Mouse (Mus musculus) E14TG2a.4 (cell line): ENCODE measurements around the gene Rcor3.

Source experiments
- H3K27me3 ChIP-seq: 2 replicates; pipeline ENCODE4 v1.6.1; 2014; ENCODE audit warnings: low read length, control low read depth; ENCODE audit not compliant: insufficient read depth
- H3K36me3 ChIP-seq: 2 replicates; pipeline ENCODE4 v1.6.1; 2014; ENCODE audit warnings: low read length, control low read depth; ENCODE audit not compliant: insufficient read depth
- H3K4me1 ChIP-seq: replicated peaks from 2 replicates; pipeline ENCODE4 v1.6.1; 2014; ENCODE audit warnings: low read depth, low read length, control low read depth
- H3K4me3 ChIP-seq: replicated peaks from 2 replicates; pipeline ENCODE4 v1.5.1; 2014; ENCODE audit warnings: mild to moderate bottlenecking, low read length
- H3K9me3 ChIP-seq: 2 replicates; pipeline ENCODE4 v1.6.1; 2014; ENCODE audit warnings: low read length, control low read depth
- CTCF ChIP-seq: conservative IDR thresholded peaks from 2 replicates; pipeline ENCODE4 v1.5.1; 2014; ENCODE audit warnings: low read length
- NANOG ChIP-seq: IDR thresholded peaks from 2 replicates; pipeline ENCODE4 v1.6.1; 2014; ENCODE audit warnings: borderline replicate concordance, low read length, mixed read lengths
- POU5F1 ChIP-seq: IDR thresholded peaks from 2 replicates; pipeline ENCODE4 v1.6.1; 2014; ENCODE audit warnings: low read length, borderline replicate concordance

Gene Rcor3

DNA sequence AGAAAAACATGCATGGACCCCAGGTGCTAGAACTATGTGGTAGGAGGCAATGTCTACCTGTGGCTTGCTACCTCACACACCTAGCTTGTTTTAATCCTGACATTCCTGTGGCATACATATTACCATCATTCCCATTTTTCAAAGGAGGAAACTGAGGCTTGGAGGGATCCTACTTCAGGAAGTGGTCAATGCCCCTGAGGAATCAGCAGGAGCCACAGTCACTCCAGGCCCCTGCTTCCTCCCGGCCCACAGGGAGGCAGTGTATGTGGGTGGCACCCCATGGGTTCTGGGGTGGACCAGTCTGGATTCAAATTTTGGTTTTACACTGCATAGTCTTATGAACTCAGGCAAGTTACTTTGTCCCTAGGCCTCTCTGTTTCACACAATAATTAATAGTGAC lies 58.7 kb downstream of the Rcor3 start:
- peaks cover 13% of the 10 kb centered on the region for H3K9me3 ChIP-seq
- TF ChIP-seq CTCF (no peak), NANOG (no peak), POU5F1 (no peak)
- H3K27me3 ChIP-seq = no peaks in the 10 kb centered on the region
- H3K4me1 ChIP-seq = no peaks in the 10 kb centered on the region
- no peaks in the 10 kb centered on the region for H3K36me3 ChIP-seq
- no peak overlapping the region for H3K4me3 ChIP-seq

DNA sequence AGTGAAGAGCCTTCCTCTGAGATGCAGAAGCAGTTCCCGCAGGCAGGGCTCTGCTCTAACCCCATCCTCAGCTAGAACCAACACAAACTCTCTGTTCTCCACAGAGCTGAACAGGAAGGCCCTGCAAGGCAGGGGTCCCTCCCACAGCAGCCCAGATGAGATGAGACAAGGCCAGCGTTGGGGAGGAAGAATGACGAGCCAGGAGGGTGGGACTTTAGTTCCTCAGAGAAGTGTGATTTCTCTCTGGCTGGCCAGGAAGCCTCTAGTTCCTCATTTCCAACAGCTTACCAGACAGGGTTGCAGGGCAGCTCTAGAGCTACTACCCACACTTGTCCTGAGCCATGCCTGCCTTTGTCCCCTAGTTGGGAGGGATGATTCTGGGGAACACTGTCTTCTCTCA lies 59.5 kb downstream of the Rcor3 start:
- Histone ChIP-seq H3K27me3 (no peaks in the 10 kb centered on the region), H3K4me3 (no peak overlapping the region), H3K9me3 (peaks cover 13% of the 10 kb centered on the region), H3K36me3 (no peaks in the 10 kb centered on the region), H3K4me1 (no peaks in the 10 kb centered on the region)
- TF ChIP-seq CTCF (no peak), NANOG (no peak), POU5F1 (no peak)

DNA sequence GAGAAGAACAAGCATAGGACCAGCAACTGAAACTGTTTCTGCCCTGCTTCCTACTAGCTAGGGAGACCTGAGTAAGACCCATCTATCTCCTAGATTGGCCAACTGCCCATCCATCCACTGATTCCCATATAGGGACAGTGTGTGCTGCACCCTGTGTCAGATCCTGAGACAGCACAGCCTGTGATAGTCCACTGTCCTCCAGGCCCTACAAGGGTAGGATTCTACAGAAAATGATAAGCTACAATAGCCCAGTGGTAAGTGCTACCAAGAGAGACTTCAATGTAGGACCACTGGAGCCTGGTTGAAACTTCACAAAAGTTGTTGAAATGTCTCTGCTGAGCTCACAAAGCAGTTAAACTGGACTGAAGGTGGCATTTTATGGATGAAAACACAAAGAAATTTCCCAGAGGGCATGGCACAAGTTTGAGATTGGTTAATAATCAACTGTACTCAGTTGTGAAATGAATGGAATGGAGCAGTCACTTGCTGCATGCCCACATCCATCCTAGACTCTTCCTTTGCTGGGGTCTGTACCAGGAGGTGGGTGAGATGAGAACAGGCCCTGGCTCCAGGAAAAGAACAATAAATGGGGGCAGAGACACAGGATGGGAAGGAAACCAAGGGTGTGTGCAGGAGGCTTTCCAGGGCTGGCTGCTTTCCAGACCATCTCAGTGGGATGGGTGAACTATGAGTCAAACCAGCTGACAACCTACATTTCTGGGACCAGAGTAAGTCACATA lies 60.9 kb downstream of the Rcor3 start:
- no peak overlapping the region for H3K4me3 ChIP-seq
- H3K9me3 ChIP-seq = peaks cover 12% of the 10 kb centered on the region
- no peaks in the 10 kb centered on the region for H3K27me3 ChIP-seq
- H3K36me3 ChIP-seq = no peaks in the 10 kb centered on the region
- no peaks in the 10 kb centered on the region for H3K4me1 ChIP-seq
- no peak for TF ChIP-seq NANOG
- TF ChIP-seq POU5F1 = no peak
- TF ChIP-seq CTCF = no peak

DNA sequence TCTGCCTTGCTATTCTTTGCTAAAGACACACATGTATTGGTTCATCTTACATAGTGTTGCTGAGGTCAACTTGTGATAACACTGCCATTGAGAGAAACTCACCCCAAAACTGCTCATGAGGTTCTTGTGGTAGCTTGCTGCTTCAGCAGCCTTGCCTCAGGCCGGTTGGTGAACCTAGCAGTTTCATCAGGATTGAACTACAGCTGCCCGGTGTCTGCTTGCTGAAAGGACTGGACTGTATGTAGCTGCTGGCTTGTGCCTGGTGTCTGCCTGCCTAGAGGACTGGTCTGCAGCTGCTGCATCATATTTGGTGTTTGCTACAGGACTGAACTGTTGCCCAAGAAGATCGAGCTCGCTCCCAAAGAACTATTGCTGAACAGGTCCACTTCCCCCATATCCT lies 61.8 kb downstream of the Rcor3 start:
- TF ChIP-seq NANOG (no peak), CTCF (no peak), POU5F1 (no peak)
- Histone ChIP-seq H3K4me1 (no peaks in the 10 kb centered on the region), H3K4me3 (no peak overlapping the region), H3K9me3 (peaks cover 4% of the 10 kb centered on the region), H3K36me3 (no peaks in the 10 kb centered on the region), H3K27me3 (no peaks in the 10 kb centered on the region)

DNA sequence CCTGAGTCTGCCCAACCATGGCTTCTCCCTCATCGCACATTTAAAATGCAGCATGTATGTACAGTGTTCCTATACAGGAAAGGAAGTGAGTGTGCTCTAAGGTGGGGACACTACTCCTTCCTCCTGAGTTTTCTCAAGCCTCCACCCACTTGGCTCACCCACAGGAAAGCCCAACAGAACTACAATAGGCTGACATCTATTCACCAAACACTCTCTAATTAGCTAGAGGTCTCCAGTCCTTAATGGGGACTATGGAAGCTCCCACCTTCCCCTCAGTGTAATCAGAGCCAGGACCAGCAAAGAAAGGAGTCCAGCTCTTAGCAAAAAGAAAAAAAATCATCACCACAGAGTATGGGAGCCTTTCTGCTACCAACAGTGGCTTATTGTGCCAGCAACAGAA lies 63.0 kb downstream of the Rcor3 start:
- no peak overlapping the region for H3K4me3 ChIP-seq
- peaks cover 7% of the 10 kb centered on the region for H3K4me1 ChIP-seq
- no peaks in the 10 kb centered on the region for H3K36me3 ChIP-seq
- no peaks in the 10 kb centered on the region for H3K9me3 ChIP-seq
- no peaks in the 10 kb centered on the region for H3K27me3 ChIP-seq
- TF ChIP-seq POU5F1 = no peak

DNA sequence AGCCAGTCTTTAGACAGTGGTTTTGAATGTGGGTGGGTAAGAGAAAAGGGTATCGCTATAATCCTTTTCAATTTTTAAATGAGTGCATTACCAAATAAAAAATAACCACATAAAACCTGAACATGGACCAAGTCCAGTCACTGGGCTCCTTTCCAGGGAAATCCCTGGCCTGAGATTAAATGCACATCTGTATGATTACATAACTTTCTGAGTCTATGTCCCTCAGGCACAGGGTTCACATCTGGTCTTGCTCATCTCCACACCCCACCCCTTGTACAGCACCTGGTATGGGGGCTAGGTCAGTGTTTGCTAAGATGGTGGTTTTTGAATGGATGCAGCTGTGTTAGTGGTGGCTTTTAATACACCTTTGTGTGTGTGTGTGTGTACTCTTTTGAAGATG lies 65.4 kb downstream of the Rcor3 start:
- Histone ChIP-seq H3K9me3 (no peaks in the 10 kb centered on the region), H3K4me3 (no peak overlapping the region), H3K27me3 (no peaks in the 10 kb centered on the region), H3K36me3 (no peaks in the 10 kb centered on the region), H3K4me1 (peaks cover 7% of the 10 kb centered on the region)
- no peak for TF ChIP-seq CTCF
- TF ChIP-seq POU5F1 = no peak
- no peak for TF ChIP-seq NANOG

DNA sequence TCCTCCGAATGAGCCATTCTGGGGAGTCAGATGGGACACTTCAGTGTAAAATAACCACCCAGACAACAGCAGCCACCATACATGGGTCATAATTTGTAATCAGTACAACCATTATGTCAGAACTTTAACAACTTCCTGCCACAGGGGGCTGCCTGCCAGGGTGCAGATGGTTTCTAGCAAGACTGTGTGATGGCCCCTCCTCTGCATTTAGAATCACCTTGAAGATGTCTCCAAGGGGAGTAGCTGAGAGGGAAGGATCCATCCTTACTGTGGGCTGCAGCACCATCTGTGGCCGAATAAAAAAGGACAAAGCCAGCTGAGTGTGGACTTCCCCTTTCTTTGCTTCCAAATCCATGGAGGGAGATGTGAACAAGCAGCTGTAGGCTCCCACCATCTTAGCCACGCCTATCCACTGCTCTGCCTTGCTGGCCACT lies 67.2 kb downstream of the Rcor3 start:
- TF ChIP-seq NANOG = no peak
- no peak for TF ChIP-seq CTCF
- TF ChIP-seq POU5F1 = no peak
- no peak overlapping the region for H3K4me3 ChIP-seq
- H3K4me1 ChIP-seq = peaks cover 7% of the 10 kb centered on the region
- no peaks in the 10 kb centered on the region for H3K27me3 ChIP-seq
- H3K36me3 ChIP-seq = no peaks in the 10 kb centered on the region
- no peaks in the 10 kb centered on the region for H3K9me3 ChIP-seq

DNA sequence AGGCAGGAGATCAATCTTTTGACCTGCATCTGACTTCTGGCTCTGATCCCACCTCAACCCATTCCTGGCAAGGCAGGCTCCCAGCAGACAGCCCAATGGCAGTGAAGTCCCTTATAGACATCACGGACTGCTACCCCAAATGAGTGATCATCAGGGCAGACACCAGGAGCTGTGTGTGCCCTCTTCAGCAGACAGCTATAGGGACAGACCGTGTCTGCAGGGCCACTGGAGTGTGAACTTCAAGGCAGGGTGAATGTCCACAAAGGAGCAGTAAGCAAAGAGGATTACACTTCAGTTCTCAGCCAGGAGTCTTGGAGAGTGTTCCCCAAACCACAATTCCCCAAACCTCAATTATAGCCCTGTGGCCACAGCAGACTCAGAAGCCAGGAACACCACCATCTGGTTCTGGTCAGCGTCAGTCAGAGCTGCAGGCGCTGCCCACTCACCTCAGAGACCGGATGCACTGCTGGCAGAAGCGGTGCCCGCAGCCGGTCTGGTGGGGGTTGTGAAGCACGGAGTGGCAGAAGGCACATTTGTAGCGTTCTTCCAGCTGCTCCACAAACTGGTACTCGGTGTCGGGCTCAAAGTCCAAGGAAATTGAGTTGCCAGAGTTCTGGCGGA lies 67.8 kb downstream of the Rcor3 start:
- Histone ChIP-seq H3K4me1 (peaks cover 7% of the 10 kb centered on the region), H3K36me3 (no peaks in the 10 kb centered on the region), H3K4me3 (no peak overlapping the region), H3K9me3 (no peaks in the 10 kb centered on the region), H3K27me3 (no peaks in the 10 kb centered on the region)
- TF ChIP-seq CTCF (no peak), POU5F1 (no peak), NANOG (no peak)
